Mouse (Mus musculus) G1E (cell line): ENCODE data around the gene Pmfbp1. TPM values are rescaled to one million over a fixed set of nuclear protein-coding genes. Genes with fewer than 3 reads are reported as not detected.

Source experiments
- ATAC-seq: 2 replicates; pipeline ENCODE4 v1.8.0; 2016; ENCODE audit warnings: mild to moderate bottlenecking; ENCODE audit not compliant: insufficient number of reproducible peaks, poor library complexity, low FRiP score, severe bottlenecking; ENCODE audit errors: extremely low read depth
- DNase-seq: peaks from one replicate; pipeline ENCODE4 v3.0.0; 2012; ENCODE audit warnings: low spot score
- H3K27me3 ChIP-seq: 2 replicates; pipeline ENCODE4 v1.6.1; 2012; ENCODE audit warnings: mild to moderate bottlenecking, low read length, inconsistent platforms; ENCODE audit not compliant: insufficient read depth
- H3K36me3 ChIP-seq: replicated peaks from 2 replicates; pipeline ENCODE3; 2012; ENCODE audit warnings: mild to moderate bottlenecking, inconsistent platforms
- H3K4me1 ChIP-seq: 2 replicates; pipeline ENCODE4 v1.6.1; 2012; ENCODE audit warnings: low read depth, low read length, inconsistent platforms, mixed read lengths; ENCODE audit not compliant: insufficient read depth
- H3K4me3 ChIP-seq: 2 replicates; pipeline ENCODE4 v1.5.1; 2012; ENCODE audit warnings: low read depth, mild to moderate bottlenecking, inconsistent platforms, low read length, moderate library complexity, mixed read lengths
- H3K9me3 ChIP-seq: replicated peaks from 2 replicates; pipeline ENCODE4 v1.6.1; 2012; ENCODE audit warnings: inconsistent platforms
- CTCF ChIP-seq: IDR thresholded peaks from 2 replicates; pipeline ENCODE4 v1.5.1; 2012; ENCODE audit warnings: low read depth, low read length, inconsistent platforms, mixed read lengths
- GATA1 ChIP-seq: IDR thresholded peaks from 2 replicates; pipeline ENCODE4 v1.6.1; 2012; ENCODE audit warnings: borderline replicate concordance, low read length, inconsistent platforms, mixed read lengths
- GATA2 ChIP-seq: IDR thresholded peaks from 2 replicates; pipeline ENCODE4 v1.6.1; 2012; ENCODE audit warnings: low read depth, low read length, inconsistent platforms, borderline replicate concordance
- POLR2AphosphoS5 ChIP-seq: IDR thresholded peaks from 2 replicates; pipeline ENCODE4 v1.6.1; 2012; ENCODE audit warnings: low read depth, low read length, inconsistent platforms; ENCODE audit not compliant: insufficient replicate concordance
- TAL1 ChIP-seq: conservative IDR thresholded peaks from 2 replicates; pipeline ENCODE4 v1.6.1; 2012; ENCODE audit warnings: low read depth, low read length, inconsistent platforms, mixed read lengths
- polyA plus RNA-seq: library from polyadenylated mRNA; stranded (reverse); fragments of >175 nt; gene quantifications from 2 replicates; pipeline ENCODE4 v1.2.3, GENCODE M21; 2012
- total RNA-seq, 2 experiments: library from RNA; stranded (forward) in 1 of 2; stranded (reverse) in 1 of 2; fragments of 200-1000 nt in 1 of 2; fragments of >200 nt in 1 of 2; fragmentation: Nextera tagmentation in 1 of 2; gene quantifications; 2 replicates each; pipeline ENCODE4 v1.2.3; 2014 to 2017

Pmfbp1 gene
- total and polyA plus RNA-seq, 3 experiments, result 0.05 TPM; not detected in 2

DNA sequence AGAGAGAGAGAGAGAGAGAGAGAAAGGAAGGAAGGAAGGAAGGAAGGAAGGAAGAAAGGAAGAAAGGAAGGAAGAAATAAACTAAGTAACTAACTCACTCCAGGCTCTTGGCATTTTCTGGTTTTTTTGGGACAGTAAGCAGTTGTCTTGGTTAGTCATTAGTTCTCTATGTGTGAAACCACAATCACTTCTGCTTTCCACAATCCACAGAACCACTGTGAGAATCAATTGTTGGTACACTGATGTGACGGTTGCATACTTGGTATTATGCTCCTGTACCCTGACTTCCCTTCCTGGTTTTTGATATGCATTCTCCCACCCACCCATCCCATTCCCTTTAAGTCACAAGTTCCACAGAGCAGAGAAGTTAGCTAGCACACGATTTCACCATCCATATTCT is 70.1 kb downstream of the Pmfbp1 start:
- Histone ChIP-seq H3K4me3 (peak overlapping the region; percentile 86; the same call in 1 of the 2 replicates), H3K27me3 (no peaks in the 10 kb centered on the region), H3K36me3 (peaks cover 52% of the 10 kb centered on the region), H3K9me3 (no peaks in the 10 kb centered on the region), H3K4me1 (peaks cover 22% of the 10 kb centered on the region)
- TF ChIP-seq GATA2 (no peak), TAL1 (no peak), GATA1 (no peak), POLR2AphosphoS5 (no peak), CTCF (no peak)
- ATAC-seq (no peak), DNase-seq (no peak)

DNA sequence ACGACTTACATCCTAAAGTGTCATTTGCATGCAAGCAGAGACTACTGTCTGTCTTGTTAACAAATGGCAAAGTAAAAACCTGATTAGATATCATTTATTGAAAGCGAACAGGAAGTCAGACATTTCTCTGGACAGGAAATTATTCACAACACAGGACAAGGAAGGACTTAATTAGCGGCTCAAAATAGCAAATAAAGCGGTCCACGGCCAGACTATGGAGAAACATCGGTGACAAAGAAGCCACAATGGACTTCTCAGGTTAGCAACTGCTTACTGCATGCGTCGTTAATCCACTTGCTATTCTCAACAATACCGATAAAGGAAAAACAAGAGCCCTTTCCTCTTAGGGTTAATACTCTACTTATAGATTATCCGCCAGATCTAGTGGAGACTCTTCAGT is 70.9 kb downstream of the Pmfbp1 start:
- Histone ChIP-seq H3K36me3 (peaks cover 52% of the 10 kb centered on the region), H3K27me3 (no peaks in the 10 kb centered on the region), H3K9me3 (no peaks in the 10 kb centered on the region), H3K4me3 (peak overlapping the region; percentile 86), H3K4me1 (peaks cover 22% of the 10 kb centered on the region)
- no peak for TF ChIP-seq GATA2
- no peak for TF ChIP-seq GATA1
- no peak for TF ChIP-seq CTCF
- TF ChIP-seq POLR2AphosphoS5, result no peak
- TF ChIP-seq TAL1, result no peak
- ATAC-seq (no peak), DNase-seq (no peak)

DNA sequence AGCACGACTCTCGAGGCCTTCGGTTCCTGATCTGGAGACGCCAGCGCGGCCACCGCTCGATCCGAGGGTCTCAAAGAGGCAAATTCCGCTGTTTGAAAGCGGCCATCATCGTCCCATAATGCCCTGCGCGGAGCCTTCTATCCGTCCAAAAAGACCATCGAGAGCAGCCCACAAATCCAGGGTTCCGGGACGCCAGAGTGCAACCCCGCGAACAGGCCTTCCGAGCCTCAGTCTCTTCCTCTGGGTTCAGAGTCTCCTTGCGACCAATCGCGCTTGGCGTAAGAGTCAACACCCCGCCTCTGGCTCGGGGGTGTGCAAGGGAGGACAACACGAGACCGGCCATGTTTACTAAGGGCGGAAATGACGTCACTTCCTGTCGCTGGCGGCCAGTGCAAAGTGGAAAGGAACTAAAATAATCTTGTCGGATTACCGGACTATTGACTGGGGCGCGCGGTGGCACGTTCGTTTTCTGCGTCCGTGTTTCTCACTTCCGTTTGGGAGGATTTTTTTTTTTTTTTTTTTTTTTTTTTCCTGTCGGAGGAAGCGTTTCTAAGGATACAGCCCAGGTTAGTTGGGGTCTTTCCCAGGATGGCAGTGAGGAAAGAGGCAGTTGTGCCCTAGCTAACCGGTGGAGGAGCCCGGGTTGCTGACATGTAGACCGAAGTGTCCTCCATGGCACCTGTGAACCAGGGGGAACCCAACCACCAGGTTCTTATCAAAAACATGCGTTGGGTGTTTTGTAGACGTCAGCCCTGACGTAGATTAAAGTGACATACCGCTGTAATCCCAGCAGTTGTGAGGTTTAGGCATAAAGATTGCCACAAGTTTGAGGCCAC is 71.9 kb downstream of the Pmfbp1 start, which contains the start of the genes Dhx38 and Txnl4b:
Gene Dhx38 (minus strand): TSS at position 364 of the 836 bp plus-strand sequence.
Gene Txnl4b (plus strand): TSS at position 395 of the 836 bp plus-strand sequence.
- peak; percentile 98 for DNase-seq
- ATAC-seq, result peak; percentile 98
- Histone ChIP-seq H3K4me3 (peak within 1 kb of the TSS; percentile 86), H3K4me1 (peaks cover 22% of the 10 kb centered on the region), H3K27me3 (no peaks in the 10 kb centered on the region), H3K9me3 (no peaks in the 10 kb centered on the region), H3K36me3 (peaks cover 52% of the 10 kb centered on the region)
- TF ChIP-seq CTCF (no peak), TAL1 (no peak), GATA1 (no peak), GATA2 (no peak), POLR2AphosphoS5 (no peak)

DNA sequence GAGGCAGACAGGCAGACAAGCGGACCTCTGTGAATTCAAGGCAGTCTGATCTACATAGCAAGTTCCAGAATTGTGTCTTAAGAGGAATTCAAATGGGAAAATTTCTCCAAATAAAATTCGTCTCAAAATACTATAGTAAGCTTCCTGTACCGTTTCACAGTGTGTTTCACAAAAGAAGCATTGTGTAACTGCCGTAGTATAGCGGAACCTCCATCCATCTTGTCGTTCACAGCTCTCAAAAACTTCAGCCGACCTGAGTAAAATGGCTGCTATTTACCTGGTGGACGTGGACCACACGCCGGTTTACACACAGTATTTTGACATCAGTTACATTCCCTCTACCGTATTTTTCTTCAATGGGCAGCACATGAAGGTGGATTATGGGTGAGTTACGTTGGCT is 77.3 kb downstream of the Pmfbp1 start:
- peaks cover 17% of the 10 kb centered on the region for H3K4me1 ChIP-seq
- H3K9me3 ChIP-seq, result no peaks in the 10 kb centered on the region
- no peaks in the 10 kb centered on the region; the same call in 1 of the 2 replicates for H3K27me3 ChIP-seq
- no peak overlapping the region for H3K4me3 ChIP-seq
- TF ChIP-seq GATA2 (no peak), CTCF (no peak), POLR2AphosphoS5 (no peak), GATA1 (no peak), TAL1 (no peak)
- no peak for DNase-seq
- ATAC-seq, result no peak
- H3K36me3 ChIP-seq, result peaks cover 70% of the 10 kb centered on the region

DNA sequence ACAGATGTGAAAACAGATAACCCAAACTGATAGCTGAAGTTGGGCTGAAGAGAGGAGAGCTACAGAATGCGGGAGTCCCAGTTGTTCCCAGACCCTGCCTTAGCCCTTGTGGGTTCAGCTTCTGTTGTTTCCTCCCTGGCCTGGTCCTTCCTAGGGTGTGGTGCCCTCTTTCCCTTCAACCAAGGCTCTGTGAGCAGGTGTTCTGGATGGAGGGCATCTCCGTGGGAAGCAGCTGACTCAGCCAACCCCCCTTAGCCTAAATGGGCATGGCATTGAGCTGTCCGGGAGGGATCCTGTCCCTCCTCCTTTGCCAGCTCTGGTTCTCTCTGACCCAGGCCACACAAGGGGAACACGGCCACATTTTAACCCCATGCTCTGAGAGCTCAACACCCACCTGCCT is 82.5 kb downstream of the Pmfbp1 start:
- ATAC-seq, result no peak
- H3K9me3 ChIP-seq, result no peaks in the 10 kb centered on the region
- H3K36me3 ChIP-seq, result peaks cover 38% of the 10 kb centered on the region
- peaks cover 3% of the 10 kb centered on the region; the same call in 1 of the 2 replicates for H3K4me1 ChIP-seq
- H3K4me3 ChIP-seq, result no peak overlapping the region
- no peak for DNase-seq
- no peaks in the 10 kb centered on the region; the same call in 1 of the 2 replicates for H3K27me3 ChIP-seq
- TF ChIP-seq GATA1, result no peak
- TF ChIP-seq CTCF, result no peak
- TF ChIP-seq POLR2AphosphoS5, result no peak

DNA sequence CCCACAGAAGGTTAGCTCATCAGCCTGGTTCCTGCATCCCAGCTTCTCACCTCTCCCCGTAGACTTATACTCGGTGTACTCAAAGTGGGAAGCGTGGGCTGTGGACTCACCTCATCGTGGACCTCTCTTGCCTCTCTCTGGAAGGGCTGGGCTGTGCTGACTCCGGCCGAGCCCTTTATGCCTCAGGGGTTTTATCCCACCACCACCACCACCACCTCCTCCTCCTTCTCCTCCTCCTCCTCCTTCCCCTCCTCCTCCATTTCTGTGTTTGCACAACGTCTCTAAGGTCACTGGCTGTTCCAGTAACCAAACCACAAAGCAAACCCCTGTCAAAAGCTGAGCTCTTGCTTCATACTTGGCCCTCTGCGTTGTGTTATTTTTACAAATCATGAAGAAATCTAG is 85.1 kb downstream of the Pmfbp1 start, which contains the start of gene Hp:
Gene Hp (minus strand): TSS at position 273 of the 402 bp plus-strand sequence.
- no peak within 1 kb of the TSS for H3K4me3 ChIP-seq
- DNase-seq, result no peak
- peaks cover 15% of the 10 kb centered on the region for H3K36me3 ChIP-seq
- ATAC-seq, result no peak
- peaks cover 5% of the 10 kb centered on the region for H3K27me3 ChIP-seq
- TF ChIP-seq POLR2AphosphoS5 (no peak), CTCF (no peak), TAL1 (no peak), GATA2 (no peak), GATA1 (no peak)
- H3K9me3 ChIP-seq, result no peaks in the 10 kb centered on the region
- no peaks in the 10 kb centered on the region for H3K4me1 ChIP-seq
